Mouse (Mus musculus) heart, postnatal 10 days (tissue): ENCODE results near the gene Plekha1. TPM values are rescaled to one million over a fixed set of nuclear protein-coding genes. Genes with fewer than 3 reads are reported as not detected.

Experiments used
- DNase-seq, 2 experiments: peaks; one replicate each; pipeline ENCODE4 v3.0.0; 2021
- intact Hi-C: fragments of 180-260 bp; cut with DNase I; formaldehyde crosslinking; loops from one replicate; pipeline ENCODE4 v1.15.1; 2025
- total RNA-seq, 2 experiments: library from RNA; stranded (reverse); gene quantifications; 2 replicates each; pipeline ENCODE4 v1.2.3; 2021

Gene Plekha1
- total RNA-seq, 2 experiments from 2014 or later: 60.5 to 68.1 TPM

DNA sequence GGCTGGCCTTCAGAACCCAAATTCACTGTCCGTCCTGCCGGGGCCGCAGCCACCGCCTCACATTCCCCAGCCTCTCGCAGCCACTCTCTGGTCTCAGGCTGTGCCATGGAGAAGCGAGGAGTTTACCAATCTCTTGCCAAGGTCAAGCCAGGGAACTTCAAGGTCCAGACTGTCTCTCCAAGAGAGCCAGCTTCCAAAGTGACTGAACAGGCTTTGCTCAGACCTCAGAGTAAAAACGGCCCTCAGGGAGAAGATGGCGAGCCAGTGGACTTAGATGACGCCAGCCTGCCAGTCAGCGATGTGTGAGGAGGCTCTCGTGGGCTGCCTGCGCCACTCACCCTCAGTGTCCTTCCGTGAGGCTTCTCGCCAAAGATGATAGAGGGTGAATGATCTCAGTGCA lies 45.3 kb downstream of the Plekha1 start:
- no peak for DNase-seq
- intact Hi-C loops: no loop called here

DNA sequence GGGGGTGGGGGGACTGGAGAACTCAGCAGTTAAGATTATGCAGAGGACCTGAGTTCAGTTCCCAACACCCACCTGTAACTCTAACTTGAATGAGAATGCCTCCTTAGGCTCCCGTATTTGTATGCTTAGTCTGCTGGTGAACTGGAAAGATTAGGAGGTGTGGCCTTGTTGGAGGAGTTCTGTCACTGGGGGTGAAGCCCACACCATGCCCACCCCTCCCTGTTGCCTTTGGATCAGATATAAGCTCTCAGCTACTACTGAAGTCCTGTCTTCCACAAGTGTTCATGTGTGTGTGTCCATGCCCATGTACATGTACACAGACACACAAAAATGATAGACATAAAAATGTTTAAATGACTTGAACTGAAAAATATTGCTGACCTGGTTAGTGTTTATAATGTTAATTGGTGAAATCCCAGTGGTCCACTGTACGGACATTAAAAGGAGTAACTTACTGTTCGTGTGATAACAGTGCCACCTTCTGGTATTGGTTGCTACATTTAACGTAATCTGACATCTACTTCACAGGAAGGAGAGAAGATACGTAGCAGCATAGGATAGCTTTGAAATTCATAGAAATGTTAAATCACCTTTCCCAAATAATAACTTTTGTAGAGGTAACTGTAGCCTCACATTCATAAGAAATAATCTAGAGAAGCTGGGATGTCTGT lies 49.3 kb downstream of the Plekha1 start:
- DNase-seq: peak; percentile 40 to 72
- intact Hi-C loops: loop anchor here (1.0 to 5.0 kb wide), 3 partner anchors 88 to 142 kb away; no protein-coding TSS in a partner anchor

DNA sequence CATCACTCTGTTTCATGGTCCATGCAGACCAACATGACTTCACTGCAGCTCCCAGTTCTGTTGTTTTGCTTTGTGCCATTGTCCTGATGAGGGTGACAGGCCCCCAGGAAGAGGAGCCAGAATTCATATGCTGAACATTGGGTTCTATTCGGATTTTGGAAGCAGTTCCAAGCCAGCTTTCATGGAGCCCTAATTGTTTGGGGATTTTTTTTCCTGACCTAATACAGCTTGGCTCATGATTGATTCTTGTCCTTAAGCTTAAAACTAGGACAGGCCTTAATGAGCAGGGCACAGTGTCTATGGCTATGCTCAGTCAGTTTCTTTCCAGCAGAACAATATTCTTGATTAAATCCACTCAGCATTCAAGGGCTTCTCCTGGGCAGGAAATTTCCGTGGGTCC lies 52.7 kb downstream of the Plekha1 start:
- no peak for DNase-seq
- intact Hi-C loops: loop anchor here (5.0 kb wide), 1 partner anchor 119 kb away; no protein-coding TSS in a partner anchor

DNA sequence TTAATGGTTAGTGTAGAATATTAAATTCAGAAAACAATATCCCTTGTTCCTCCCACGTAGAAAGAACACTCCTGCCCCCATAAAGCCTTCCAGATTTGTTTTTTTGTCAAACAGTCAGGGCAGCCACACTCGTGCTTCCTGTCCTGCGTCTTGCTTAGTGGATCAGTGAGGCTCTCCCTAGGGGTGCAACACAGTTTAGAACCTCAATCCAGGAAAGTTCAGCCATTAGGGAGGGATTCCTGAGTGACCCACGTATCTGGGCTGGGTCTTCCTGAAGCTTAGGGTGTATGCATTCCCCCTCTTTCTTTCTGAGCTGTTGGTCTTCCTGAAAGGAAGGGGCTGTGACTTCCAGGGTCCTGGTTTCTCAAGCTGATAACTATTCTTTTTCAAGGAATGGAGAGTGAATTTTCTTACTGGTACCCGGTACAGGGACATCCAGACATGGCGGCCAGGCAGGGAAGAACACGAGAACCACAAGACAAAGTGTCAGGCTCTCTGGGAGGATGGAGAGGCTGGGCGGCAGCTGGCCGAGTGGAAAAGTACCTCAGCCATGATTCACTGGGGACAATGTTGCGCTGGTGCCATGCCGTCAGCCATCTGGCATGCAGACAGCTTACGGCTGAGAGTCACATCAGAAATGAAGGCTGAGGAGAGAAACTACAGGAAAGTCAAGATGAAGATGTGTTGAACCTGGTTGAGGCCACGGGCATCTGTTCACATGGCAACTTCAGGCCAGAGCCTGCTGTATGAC lies 57.6 kb downstream of the Plekha1 start:
- peak; percentile 40 to 60 for DNase-seq
- intact Hi-C loops: loop anchor here (5.0 kb wide), 1 partner anchor 64 kb away; no protein-coding TSS in a partner anchor

DNA sequence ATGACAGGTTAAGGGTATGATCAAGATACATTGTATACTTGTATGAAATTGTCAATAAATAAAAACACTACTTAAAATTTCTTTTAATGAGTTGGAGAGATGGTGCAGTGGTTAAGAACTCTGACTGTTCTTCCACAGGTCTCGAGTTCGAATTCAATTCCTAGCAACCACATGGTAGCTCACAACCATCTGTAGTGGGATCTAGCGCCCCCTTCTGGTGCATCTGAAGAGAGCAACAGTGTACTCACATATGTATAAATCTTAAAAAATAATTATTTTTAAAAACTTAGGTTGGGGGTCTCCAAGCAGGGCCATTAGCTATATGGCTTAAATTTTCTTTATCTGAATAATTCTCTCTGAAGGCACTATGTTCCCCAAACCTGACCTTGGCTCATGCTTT lies 64.8 kb downstream of the Plekha1 start:
- DNase-seq: no peak
- intact Hi-C loops: no loop called here

DNA sequence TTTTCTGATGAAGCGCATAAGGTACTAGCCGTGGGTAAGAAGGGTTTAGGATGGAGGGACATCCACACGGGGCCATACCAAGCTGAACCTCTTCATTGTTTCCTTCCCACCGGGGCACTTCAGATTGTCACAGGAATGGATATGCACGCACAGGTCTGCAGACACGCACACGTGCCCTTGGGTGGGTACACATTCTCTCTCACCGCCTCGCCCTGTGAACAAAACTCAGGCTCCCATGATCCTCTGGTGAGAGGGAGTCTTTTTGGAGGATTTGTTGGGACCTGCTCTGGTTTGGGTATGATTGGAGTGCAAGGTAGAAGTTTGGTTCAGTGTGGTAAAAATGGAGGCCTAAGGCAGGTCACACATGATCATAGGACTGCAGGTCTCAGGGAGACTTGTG lies 67.4 kb downstream of the Plekha1 start:
- intact Hi-C loops: no loop called here
- no peak for DNase-seq

DNA sequence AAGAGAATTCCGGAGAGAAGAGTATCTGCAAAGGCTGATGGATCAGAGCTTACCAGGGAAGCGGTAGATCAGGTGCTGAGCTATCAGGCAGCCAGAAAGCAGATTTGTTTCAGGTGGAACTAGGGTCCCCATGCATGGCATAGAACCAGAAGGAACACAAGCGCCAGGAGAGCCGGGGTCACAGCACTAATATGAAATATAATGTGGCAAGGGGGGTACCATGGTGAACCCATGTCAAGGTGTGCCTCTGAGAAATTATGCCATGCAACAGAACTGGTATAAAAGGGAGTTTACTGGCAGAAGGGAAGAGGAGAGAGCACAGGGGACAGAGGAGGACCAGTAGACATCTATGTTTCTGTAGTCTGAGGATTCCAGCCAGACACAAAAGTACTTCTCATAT lies 69.1 kb downstream of the Plekha1 start:
- intact Hi-C loops: no loop called here
- DNase-seq: no peak

DNA sequence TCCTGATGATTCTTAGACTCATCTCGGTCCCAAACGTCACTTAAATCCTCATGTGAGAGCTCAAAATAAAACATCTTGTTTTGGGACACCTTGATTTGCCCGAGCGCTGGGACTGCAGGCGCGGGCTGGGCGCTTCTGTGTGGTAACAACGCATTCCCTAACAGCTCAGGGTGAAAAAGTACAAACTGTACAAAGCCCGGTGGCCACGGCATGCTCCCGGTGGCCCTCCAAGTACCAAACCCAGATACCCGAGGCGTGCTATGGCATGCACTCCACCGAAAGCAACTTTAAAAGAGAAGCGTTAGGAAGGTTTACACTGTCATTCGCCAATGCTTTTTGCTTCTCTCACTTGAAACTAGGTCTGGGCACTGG lies 69.9 kb downstream of the Plekha1 start:
- intact Hi-C loops: no loop called here
- DNase-seq: no peak

DNA sequence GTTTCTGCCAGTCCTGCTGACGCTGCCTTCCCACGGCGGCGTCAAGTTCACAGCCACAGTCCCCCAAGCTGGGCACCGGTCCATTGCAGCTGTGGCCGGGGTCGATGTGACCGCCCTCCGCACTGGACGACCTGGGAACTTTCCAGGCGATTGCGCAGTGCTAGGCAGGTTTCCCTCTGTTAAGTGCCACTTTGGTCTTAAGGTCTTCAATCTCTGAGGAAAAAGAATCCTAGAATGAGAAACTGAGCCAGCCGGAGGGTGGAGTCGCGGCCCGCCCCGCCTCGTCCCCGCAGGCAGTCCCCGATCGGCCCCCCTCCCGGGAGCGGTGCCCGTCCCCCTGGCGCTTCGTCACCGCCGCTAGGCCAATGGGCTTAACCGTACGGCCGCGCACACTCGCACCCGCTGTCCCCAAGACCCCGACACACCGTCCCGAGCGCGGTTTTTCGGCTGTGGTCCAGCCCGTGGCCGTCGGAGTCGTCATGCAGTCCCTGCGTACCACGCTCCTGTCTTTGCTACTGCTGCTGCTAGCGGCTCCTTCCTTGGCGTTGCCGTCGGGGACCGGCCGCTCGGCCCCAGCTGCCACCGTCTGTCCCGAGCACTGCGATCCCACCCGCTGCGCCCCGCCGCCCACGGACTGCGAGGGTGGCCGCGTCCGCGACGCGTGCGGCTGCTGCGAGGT lies 70.4 kb downstream of the Plekha1 start, which contains the start of gene Htra1:
TSS of gene Htra1 (plus strand) at position 319 of the 679 bp plus-strand sequence.
- intact Hi-C loops: loop anchor here (1.0 kb wide), 1 partner anchor 41 kb away; no protein-coding TSS in a partner anchor
- DNase-seq: peak; percentile 92 to 93

DNA sequence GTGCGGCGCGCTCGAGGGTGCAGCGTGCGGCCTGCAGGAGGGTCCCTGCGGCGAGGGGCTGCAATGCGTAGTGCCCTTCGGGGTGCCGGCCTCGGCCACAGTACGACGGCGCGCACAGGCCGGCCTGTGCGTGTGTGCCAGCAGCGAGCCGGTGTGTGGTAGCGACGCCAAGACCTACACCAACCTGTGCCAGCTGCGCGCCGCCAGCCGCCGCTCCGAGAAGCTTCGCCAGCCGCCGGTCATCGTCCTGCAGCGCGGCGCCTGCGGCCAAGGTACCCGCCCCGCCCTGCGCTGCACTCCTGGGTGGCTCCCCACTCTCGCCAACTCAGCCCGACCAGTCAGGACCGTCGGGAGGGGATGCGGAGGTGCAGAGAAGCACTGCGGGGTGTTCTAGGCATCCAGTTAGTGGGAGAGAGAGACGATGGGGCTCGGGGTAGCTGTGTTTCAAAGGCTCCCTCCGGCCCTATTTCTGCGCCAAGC lies 71.0 kb downstream of the Plekha1 start:
- intact Hi-C loops: loop anchor here (1.0 kb wide), 1 partner anchor 41 kb away; no protein-coding TSS in a partner anchor
- peak; percentile 76 for DNase-seq

DNA sequence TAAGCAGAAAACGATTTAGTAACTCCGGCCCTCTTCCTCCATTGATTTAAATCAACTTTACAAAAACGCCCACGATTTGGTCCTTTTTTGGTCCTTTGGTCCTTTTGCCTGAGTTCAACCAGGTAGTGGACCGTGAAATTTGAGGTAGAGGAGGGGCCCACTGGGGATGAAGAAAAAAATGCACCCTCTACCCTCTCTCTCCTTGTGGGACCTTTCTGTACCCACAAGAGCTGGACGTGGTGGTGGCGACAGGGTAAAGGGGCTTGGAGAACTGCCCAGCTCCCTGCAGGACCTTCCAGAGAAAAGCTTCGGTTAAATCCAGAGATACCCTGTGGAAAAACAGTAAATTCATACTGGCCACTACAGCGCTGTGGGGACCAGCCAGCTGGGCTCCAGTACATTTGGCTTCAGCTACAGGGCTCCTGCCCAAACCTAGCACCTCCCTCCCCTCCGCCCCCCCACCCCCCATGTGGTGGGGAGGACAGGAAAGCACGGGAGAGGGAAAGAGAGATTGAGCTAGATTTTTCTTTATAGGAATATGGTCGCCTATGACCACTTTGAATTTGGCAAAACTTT lies 71.8 kb downstream of the Plekha1 start:
- intact Hi-C loops: no loop called here
- peak; percentile 61 to 64 for DNase-seq

DNA sequence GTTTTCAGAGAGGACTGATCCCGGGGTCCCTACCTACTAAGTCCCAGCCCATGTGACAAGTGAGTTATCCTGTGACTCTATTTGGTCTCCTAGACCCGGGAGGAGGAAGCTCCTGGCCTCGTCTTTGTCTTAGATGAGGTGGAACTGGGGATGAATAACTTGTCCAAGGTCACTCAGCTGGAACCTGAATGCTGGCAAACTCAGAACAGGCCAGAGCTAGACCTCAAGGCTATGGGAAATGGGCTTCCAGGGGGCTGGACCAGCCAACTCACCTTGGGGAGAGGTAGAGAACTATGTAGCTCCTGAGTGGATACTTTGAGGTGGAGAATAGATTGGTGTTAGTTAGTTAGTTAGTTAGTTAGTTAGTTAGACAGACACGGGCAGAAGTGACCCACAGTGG lies 72.4 kb downstream of the Plekha1 start:
- intact Hi-C loops: no loop called here
- DNase-seq: no peak

DNA sequence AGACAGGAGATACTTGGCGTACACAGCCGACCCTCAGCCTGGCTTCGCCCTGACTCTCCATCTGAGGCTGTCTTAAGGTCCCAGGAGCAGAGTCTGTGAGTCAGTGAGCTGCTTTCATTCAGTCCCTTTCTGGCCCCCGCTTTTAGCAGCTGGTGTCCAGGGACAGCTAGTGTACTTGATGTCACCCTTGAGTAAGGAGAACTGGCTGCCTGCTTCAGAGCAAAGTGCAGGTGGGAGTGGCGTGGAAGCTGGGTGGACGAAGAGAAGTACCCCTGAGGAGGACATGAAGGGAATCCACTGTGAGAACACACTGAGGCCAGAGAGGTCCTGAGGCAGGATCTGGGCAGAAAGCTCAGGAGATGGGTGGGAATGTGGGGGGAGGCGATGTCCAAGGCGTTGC lies 73.3 kb downstream of the Plekha1 start:
- no peak for DNase-seq
- intact Hi-C loops: loop anchor here (1.0 kb wide), 1 partner anchor 25 kb away; no protein-coding TSS in a partner anchor

DNA sequence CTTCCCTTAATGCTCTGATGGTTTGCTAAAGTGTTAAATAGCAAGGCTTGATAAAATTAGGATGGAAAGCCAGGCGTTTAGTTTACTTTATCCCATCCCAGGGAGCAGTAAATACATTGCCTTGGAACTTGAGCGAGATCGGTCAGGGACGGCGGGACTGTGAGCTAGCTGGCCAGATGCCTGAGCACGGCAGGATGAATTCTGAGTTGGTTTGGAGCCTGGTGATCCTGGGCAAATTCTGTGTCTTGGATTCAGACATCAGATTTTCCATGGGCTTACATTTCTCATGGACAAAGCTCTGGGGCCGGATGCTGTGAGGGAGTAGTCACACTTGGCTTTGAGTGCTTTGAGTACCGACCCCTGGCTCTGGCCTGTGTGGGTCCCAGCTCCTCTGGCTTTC lies 75.2 kb downstream of the Plekha1 start:
- no peak for DNase-seq
- intact Hi-C loops: no loop called here

DNA sequence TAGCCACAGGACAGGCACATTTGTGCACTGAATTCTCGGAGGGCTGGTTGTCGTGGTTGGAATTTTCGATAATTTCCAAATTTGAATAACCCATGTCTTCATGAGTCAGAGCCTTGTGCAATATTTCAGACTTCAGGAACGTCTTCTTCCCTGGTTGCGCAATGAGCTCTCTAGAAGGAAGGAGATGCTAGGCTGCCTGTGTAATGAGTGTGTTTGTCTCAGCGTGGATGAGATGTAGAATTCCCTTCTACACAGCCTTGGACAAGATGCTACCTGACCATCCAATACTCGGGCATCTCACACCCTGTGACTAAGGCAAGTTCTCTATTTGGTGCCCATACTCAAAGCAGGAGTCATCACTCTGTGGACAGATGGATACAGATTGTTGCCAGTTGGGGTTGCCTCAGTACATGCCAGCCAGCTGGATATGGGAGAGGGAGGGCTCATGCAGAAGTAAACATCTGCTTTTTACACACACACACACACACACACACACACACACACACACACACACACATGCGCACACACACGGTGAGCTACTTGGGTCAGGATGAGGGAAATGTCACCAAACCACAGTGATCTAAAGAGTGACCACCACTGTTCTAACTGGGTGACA lies 77.8 kb downstream of the Plekha1 start:
- DNase-seq: no peak
- intact Hi-C loops: no loop called here

DNA sequence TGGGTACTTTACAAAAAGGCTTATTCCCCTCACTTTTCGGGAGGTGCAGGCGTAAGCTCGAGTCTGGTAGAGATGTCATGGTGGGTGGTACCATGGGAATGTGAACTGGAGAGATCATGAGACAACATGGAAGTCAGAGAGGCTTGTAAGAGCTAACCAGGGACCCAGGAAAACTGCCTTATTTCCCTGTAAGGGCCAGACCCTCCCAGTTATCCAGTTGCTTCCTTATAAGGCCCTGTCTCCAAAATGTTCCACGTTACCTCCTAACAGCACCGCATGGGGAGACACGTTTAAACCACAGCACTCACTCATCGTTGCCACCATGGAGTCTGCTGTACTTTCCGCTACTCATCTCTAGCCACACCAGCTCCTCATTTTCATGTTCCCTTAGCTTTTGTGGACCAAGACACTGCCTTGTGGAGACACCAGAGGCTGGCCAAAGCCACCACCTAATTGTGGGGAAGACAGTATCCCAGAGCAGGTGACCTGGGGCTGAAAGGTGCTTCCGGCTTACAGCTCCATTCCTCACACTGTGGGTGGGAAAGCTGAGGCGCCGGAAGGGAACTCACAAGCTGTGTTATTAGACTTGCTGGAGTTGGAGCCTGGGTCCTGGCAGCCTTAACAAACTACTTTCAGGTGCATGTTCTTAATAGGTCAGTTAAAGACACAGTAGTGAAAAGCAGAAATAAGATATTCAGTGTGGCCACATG lies 79.4 kb downstream of the Plekha1 start:
- no peak for DNase-seq
- intact Hi-C loops: no loop called here

DNA sequence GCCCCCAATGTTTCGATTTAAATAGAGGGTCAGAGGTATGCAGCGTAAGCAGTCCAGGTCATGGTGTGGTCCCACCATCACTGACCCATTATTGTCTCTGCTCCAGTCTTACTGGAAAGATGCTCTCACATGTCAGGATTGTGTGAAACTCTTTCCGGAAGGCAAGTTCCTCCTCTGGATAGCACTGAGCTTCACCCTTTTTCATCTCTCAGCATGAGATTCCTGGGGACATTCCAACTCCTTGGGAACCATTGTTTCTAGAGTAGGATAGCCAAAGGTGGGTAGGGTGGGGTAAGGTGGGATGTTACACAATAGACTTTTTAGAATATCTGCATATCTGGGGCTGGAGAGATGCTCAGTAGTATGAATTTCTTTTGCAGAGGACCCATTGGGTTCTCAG lies 80.2 kb downstream of the Plekha1 start:
- no peak for DNase-seq
- intact Hi-C loops: no loop called here

DNA sequence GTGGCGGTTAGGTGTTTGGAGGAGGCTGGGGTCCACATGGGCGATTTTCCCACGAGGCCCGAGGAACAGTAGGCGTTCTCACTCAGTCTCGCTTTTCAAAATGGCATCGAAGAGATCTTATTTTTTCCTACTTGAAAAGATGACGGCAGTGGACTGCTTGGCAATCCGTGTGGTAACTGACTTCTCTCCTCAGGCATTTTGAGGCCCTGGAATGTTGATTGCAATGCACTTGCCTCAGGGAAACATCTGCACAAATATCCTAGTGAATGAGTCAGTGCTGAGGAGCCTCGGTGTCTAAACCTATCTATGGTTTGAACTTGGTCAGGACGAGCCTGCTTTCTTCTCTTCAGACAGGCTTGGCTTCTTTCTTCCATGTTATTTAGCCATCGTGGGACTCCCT lies 80.7 kb downstream of the Plekha1 start:
- intact Hi-C loops: no loop called here
- no peak for DNase-seq

DNA sequence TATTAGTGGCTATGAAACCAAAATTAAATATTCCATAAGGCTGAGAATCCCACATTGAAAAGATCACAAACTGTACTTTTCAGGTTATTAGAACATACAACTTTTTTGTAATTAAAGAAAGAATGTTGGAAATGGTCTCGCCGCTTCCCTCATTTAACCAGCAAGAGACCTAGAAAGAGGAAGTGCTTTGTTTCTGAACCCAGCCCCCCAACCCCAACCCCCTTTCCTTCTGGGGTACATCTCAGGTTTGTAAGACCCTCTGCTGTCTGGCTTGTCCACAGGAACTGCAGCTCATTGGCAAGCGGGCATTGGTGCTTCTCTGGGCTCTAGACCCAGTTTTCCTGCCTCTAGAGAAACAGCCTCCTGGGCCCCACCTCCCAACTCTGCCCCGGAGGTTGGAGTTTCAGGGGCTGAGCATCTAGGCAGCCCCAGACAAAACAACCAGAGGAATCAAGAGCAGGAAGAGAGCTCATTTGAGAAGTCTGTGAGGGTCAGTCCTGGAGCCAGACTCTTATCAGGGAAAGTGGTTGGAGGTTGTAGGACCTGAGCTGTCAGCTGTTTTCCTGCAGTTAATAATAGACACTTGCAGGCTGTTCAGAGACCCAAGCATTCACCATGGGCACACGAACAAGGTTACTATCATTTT lies 83.1 kb downstream of the Plekha1 start:
- DNase-seq: peak; percentile 61 to 66
- intact Hi-C loops: loop anchor here (2.0 kb wide), 1 partner anchor 16 kb away; no protein-coding TSS in a partner anchor
